Mouse (Mus musculus) embryo, embryonic 10 days (tissue): ENCODE data around the gene Tmem269.

Source experiments
- DNase-seq: peaks from one replicate; pipeline ENCODE4 v3.0.0-alpha.2; 2015; ENCODE audit warnings: low spot score

The Tmem269 gene

DNA sequence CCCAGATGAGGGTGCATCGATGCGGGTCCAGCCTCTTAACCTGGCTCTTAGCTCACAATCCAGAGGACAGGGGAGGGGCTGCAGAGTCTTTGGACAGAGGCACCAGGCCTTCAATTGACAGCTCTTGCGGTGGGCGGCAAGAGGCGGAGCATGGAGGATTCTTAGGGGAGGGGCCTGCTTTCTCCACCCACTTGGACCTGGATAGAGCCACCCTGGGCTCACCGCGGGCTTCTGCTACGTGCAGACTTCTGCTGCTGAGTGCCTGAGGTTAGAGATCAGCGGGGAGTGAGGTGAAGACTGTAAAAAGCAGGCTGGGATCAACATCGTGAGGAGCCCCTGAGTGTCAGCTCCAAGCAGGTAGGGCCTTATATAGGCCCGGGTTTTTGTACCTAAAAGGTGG, at the start of gene Tmem269:
Gene Tmem269, minus strand, starts transcription at position 49 of the 400 bp plus-strand sequence.
- DNase-seq, result peak; percentile 37

DNA sequence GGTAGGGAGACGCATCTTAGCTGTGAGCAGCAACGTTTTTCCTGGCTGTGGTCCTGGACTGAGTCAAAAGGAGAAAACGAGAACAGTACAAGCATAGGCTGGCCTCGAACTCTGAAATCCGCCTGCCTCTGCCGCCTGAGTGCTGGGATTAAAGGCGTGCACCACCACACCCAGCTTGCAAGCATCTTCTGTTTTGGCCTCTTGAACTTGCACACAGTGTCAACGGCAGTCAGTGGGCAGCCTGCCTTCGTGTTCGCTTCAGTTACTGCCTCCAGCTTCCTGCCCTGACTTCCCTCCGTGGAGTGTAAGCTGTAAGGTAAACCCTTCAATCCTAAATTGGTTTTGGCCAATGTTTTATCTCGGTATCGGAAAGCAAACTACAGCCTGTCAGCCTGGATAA, 48.6 kb upstream of the Tmem269 start:
- no peak for DNase-seq

DNA sequence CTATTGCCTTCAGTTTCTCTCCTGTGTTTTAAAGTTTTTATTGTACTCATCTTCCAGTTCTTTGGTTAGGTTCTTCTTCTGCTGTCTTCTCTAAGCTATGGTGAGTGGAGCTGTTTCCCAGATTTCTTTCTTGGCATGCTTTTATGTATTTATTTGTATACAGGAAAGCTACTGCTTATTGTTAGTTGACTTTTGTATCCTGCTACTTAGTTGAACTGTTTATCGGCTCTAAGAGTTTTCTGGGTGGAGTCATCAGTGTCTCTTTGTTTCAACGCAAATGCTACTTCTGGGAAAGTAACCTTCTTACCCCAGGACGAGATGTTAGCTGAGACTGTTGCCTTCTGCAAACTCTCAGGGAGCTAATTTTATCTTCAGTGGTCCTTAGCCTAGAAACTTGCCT, 45.4 kb upstream of the Tmem269 start:
- no peak for DNase-seq

DNA sequence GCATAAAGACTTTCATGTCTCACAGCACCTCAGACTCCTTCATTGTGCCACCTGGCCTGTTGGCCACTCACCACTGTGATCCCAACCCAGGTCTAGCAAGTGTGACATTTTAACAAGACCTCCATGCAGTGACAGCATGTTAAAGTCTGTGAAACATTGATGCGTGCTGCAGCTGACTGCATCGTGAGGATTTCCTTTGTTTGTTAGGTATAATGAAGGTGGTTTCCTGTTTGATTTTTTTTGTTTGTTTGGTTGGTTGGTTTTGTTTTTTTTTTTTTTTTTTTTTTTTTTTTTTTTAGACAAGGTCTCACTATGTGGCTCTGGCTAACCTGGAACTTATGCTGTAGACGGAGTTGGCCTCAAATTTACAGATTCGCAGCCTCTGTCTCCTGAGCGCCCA, 44.5 kb upstream of the Tmem269 start:
- no peak for DNase-seq

DNA sequence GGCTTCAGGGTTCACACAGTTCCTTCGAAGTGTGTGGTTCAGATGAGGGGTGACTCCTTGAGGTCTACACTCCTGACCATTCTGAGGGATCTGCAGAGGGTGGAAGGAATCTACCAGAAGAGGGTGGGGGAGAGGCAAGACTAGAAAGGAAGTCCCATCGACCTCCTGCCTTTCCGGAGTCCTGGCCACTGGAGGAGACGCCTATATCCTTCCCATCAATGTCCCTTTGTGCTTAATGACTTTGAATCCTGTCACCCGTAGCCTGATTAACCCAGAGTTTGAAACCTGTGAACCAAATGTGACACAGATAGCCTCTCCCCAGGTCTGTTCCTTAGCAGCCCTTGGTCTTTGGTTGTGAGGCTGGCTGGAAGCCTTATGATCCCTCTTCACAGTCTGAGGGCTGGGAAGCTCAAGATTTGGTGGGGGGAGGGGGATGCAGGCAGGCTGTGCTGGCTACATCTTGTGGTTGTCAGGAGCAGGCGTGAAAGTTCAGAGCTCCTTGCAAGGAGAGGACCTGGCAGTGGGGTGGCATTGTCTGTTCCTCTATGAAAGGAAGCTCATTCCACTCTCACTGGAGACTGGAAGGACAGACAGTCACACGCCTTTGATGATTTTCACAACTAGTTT, 43.2 kb upstream of the Tmem269 start:
- no peak for DNase-seq

DNA sequence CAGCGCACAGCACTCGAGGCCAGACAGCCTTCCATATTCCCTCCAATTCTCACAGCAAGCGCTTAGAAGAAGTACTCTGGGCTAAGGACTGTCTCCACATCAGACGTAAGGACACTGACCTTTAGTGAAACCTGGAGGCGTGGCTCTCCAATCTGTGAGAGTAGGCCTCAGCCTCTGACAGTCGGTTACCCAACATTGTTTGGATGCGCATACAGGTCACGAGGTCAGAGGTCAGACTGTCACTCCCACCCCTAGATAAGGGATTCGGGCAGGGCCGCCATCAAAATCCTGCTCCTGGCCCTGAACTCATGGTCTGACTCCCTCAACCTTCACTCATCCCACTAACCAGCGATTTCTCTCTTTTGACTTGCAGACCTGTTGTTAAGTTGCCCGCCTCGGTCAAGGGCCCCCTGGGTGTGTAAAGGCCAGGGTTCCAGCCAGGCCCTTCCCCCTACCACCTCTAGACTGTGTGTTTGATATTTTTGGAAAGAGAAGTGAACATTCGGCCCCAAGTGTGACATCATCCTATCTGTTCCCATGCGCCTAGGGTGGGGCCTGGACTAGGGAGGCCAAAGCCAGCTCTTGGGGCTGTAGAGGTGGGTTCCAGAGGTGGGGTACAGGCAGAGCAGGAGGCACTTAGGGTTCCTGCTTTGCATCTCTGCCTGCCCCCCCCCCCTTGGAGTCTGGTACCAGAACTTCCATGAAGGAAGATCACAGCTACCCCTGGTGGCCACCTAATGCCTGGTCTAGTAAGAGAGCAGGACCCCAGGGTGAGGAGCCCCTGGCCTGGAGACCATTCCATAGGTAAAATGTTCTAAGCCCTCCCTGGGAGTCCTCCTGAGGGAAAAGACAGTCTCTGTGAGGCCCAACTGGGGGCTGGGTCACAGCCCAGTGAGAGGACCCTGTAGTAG, 41.6 kb upstream of the Tmem269 start:
- DNase-seq, result no peak

DNA sequence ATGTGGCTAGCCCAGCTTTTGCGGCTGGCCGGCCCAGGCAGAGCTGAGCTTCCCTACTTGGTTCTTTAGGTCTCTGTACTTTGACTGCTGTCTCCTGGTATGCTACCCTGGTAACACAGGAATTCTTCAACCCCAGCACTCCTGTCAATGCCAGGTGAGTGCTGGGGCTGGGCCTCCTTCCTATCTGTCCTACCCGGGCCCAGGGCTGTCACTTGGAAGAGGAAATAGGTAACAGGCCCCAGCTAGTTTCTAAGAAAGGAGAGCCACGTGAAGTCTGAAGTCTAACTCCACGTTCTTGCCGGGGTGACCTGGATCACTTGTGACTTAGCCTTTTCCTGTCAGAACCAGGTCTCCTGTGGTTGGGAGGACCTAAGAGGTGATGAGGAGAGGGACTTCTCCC, 39.1 kb upstream of the Tmem269 start:
- DNase-seq, result no peak

DNA sequence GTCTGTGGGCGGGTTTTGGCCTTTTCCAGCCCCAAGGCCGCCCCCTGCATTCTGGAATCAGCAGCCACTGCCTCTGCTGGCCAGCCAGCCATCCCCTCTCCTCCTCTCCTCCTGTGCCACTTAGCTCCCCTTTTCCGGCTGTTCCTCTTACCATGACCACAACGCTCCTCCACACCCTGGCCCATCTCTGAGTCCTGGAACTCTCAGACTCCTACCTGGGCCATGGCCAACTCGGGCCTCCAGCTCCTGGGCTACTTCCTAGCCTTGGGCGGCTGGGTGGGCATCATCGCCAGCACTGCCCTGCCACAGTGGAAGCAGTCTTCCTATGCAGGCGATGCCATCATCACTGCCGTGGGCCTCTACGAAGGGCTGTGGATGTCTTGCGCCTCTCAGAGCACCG, 37.3 kb upstream of the Tmem269 start, which contains the start of gene Cldn19:
Gene Cldn19, plus strand, starts transcription at position 64 of the 400 bp plus-strand sequence.
- DNase-seq, result no peak

DNA sequence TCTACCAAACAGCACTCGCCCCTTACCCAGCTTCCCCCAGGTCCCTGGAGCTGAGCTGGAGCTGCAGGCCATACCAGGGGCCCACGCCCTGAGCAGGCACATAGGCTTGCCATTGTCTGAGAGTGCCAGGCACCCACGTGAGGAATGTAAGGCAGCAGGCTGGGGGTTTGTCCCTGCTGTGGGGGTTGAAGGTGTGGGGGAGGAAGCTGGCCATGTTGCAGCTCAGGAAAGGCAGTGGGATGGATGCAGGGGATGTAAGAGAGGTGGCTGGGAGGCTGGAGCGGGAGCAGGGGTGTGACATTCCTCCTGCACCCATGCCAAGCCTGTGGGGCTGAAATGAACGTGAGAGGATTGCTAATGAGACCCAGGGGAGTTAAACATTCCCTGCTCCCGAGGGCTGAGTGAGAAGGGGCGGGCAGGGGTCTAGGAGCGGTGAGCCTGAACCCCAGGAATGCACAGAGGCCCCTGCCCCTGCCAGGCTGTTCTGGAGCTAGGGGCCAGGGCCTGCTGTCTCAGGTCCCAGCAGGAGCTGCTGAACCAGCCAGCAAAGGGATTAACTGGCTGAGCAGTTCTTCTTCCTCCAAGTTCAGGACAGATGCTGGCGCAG, 36.1 kb upstream of the Tmem269 start:
- no peak for DNase-seq

DNA sequence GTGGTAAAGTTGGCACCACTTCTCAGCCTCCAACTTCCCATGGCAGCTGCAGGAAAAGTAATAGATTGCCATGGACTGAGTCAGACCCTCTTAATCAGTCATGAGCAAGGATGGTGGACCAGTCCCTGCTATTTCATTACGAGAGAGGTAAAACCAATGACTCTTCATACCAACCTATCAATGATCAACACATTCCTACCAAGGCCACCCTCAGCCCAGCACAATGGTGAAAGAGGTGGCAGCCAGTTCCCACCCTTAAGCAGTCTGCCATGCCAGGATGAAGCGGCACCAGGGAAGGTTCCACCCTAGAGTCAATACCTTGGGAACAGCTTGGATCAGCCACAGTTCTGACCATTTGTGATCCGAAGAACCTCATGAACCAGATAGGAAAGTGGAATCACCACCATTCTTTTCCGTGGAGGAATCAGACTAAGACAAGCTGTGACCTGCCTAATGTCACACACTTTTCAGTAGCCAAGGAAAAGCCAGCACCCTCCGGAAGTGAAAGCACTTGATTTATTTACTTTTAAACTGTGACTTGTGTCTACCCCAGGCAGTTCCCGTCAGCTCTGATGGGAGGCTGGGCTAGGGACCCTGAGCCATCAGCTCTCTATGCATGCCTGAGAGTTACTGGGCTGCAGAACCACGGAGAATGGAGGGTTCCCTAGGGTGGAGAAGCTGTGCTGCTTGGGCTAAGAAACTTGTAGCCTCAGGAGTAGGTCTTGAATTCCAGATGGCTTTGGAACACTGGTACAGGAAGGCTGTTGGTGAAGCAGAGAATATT, 34.2 kb upstream of the Tmem269 start:
- DNase-seq, result no peak

DNA sequence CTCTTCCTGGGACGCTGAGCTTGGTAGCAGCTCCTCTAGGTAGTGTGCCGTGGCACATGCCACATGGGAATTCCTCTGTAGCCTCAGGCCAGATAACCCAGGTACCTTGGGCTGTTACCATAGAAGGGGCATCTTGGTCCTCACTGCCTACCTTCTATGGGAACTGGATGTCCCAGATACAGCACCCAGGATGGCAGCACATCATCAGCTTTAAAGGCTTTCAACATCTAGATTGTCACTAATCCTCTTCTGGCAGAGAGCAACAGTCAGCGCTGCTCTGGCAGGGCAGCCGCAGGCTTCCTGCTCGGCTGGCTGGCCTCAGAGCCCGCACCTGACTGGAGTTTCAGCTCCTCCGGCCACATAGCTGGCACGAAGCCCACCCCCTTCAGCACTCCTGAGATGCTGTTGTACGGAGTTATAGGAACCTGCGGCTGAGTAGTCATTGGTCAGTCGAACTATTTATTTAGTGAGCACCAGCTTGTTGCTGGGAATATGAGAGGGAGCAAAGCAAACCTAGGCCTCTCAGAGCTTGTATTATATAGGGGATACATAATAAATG, 30.5 kb upstream of the Tmem269 start:
- DNase-seq, result no peak

DNA sequence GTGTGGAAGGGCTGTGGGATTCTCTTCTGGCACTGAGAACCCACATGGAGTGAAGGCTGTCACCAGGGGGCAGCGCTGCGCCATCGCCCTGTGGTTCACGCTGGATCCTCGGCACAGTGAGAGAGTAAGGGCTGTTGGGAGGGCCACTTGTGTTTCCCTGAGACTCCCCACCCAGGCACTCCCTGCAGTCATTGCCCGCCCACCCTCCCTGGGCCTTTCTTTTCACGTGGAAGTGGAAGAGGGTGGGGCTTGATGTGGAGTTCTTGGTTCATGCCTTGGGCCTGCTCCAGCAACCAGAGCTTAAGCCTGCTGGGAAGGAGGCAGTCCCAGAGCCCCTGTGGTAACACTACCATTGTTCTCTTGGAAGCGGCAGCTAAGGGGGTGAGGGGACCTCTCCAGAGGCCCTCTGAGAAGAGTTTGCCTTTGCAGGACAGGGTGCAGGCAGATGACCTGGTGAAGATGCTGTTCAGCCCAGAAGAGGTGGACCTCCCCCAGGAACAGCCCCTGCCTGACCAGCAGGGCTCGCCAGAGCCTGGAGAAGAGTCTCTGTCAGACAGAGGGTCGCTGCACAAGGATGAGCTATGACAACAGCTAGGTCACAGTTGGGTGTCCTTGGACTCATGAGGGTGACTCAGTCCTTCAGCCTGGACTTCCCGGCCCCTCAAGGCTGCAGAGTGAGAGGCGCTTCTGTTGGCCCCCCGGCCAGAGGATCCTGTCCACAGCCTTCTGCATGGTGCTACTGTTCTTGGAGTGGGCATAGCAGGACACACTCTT, 29.6 kb upstream of the Tmem269 start:
- DNase-seq, result peak; percentile 86

DNA sequence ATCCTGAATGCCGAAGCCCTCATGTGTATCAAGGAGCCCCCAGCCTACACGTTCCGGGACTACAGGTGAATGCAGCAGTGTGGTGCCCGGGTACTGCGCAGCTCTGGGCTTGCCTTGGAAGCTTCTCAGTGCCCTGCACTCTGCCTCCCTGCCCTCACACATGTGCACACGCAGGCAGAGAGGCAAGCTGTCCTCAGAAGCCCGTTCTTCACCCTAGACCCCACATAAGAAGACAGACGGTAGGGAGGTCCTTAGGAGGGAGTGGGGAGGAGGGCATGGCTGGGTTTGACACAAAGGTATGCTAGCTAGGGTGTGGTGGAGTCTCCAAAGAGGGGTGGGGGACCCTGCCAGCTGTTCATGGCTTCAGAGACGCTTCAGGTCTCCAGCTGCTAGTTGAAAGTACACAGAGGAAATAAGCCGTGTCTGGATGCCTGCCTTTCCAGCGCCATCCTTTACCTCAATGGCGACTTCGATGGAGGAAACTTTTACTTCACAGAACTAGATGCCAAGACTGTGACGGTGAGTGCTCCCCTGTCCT, 28.7 kb upstream of the Tmem269 start:
- no peak for DNase-seq

DNA sequence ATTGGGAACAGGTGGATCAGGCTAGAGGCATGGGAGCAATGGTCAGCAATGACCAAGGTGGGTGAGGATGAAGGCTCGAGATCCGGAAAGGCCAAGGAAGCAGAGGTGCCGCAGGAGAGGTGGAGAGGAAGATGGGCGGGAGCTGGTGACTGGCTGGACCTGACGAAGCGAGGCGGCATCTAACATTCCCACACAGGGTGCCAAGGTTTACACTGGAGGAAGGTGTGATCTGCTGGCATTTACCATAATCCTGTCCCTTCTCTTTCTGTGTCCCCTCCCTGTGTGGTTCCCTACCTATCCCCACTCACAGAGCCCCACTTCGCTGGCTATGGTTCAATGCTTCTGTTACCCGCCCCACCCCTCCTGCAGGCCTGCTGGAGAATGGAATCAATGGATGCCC, 27.9 kb upstream of the Tmem269 start:
- DNase-seq, result no peak

DNA sequence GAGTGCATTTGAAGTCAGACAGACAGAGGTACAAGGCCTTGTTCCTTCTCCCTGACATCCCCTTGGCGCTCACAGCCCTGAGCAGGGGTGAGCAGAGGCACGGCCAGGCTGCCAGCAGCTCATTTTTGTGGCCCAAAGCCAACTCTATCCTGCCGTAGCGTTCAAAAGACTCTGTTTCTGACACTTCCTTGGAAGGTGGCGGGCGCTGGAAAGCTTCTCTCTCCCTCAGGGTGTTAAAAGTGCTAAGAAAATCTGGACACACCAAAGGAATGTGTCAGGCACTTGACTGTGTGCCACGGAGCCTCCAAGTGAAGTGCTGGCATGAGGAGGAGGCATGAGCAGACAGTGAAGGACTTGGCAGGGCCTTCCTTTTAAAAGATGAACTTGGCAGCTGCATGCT, 27.5 kb upstream of the Tmem269 start:
- no peak for DNase-seq

DNA sequence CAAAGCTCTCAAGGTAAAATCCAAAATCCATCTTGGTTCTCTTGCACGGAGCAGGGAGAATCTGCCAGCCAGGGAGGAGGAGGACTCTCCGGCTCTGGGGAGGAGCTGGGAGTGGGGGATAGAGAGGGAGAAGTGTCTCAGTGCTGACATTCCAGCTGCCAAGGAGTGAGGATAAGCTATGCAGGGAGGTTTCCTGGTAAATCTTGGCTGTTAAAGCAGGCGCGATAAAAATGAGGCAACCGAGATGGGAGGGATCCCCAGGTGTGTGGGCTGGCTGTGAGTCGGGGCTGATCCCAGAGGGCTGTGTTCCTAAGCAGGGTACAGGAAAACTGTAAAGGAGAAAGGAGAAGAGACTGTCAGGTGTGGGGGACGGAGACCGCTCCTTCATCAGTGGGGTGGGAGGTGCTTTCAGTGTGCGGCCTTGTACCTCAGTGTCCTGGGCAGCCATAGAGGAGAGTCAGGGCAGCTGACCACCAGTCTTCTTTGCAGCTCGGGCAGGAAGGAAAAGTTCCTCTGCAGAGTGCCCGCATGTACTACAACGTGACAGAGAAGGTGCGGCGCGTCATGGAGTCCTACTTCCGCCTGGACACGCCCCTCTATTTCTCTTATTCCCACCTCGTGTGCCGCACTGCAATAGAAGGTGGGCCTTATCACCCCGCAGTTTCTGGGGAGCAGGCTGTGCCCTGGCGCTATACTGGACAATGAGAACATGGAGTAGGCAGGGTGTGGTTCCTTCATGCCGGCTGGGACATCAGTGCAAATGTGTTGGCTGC, 26.6 kb upstream of the Tmem269 start:
- no peak for DNase-seq

DNA sequence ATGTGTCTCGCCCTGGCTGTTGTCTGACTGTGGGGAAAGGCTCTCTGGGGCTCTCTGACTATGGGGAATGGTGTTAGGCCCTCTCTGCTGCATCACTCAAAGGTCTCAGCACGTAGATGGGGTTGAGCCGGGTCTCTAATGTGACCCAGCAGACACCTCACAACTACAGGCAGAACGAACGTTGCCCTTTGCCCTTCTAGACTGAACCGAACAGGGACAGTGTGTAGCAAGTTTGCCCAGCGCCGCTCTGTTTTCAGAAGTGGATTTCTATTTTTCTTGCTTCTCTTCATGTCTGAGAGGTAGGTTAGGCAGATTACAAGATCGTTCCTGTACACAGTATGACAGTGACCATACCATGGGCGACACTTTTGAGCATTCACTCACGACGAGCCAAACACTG, 24.6 kb upstream of the Tmem269 start:
- DNase-seq, result no peak

DNA sequence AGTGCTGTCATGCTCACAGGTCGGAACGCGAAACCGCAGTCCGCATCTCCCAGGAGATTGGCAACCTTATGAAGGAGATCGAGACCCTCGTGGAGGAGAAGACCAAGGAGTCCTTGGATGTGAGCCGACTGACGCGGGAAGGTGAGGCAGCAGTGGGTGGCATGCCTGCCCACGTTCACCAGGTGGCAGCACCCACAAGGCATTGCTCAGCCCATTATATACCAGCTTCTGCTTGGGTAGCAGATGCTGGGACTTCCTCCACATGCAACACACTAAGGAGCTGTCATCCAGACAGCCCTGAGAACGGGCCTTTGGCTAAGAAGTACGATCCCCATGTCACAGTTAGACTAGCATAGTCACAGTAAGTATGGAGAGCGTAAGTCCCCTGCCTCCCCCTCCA, 23.6 kb upstream of the Tmem269 start:
- no peak for DNase-seq

DNA sequence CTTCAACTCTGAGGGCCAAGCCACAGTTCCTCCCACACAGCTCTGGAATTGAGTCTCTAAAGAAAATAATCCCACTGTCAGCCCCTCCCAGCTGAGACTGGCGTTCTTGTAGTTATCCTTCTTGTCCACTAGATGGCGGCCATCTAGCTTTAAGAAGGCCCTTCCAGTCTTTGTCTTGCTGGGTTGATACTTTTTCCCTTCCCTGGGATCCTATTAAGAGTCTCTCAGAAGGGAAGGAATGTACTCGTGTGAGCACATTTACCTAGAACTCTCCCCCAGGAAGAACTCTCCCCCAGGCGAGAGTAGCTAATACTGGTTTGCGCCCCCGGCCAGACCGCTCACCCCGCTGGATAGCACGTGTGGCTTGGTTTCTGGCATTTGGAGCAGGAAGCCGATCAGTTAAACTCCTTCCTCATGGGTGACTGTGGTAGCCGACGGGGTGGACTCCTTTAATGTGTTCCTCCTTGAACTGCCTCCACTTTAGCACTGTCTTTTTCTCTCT, 21.2 kb upstream of the Tmem269 start:
- peak; percentile 87 for DNase-seq

DNA sequence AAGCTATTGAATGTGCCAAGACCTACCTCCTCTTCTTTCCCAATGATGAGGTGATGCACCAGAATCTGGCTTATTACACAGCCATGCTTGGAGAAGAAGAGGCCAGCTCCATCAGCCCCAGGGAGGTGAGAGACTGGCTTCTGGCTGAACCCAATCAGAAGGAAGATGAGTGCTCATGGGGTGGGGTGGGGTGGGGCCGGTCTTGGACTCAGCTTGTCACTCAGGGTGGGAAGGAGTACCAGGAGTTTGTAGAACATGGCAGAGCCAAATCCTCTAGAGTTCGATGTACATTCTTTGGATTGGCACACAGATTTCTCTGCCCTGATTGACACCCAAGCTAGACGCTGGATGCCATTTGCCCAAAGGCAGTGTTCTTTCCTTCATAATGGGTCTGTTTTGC, 20.6 kb upstream of the Tmem269 start:
- DNase-seq, result no peak
